Mouse (Mus musculus): ENCODE measurements around the gene Wnt3a. TPM values are rescaled to one million over a fixed set of nuclear protein-coding genes. Genes with fewer than 3 reads are reported as not detected.

Gene Wnt3a
- polyA plus RNA-seq, 1 experiment = not detected

- peaks cover 5% of the 10 kb centered on the region for H3K4me1 ChIP-seq (ENCODE audit: control insufficient read depth, insufficient read depth, low read length)
- TF ChIP-seq CTCF (IDR thresholded peaks at IDR 0.05; ENCODE audit: extremely low read depth, insufficient read depth, low read length) = no peak
- TF ChIP-seq POLR2A (IDR thresholded peaks at IDR 0.05; ENCODE audit: extremely low read depth, insufficient read depth, low read length) = no peak
- peak overlapping the region; percentile 96 for H3K27ac ChIP-seq (ENCODE audit: insufficient read depth, low read length)
- peak overlapping the region; percentile 55 for H3K4me3 ChIP-seq (ENCODE audit: insufficient read depth, low read length)
Observed at GRCm38 (mm10) chr11:59227604-59228121, 62.9 kb downstream of the Wnt3a start.

GRCm38 (mm10) chr11:59226787-59227603, 63.6 kb downstream of the Wnt3a start:
- H3K4me1 ChIP-seq (ENCODE audit: control insufficient read depth, insufficient read depth, low read length) = peaks cover 5% of the 10 kb centered on the region
- no peak for TF ChIP-seq CTCF (IDR thresholded peaks at IDR 0.05; ENCODE audit: extremely low read depth, insufficient read depth, low read length)
- no peak for TF ChIP-seq POLR2A (IDR thresholded peaks at IDR 0.05; ENCODE audit: extremely low read depth, insufficient read depth, low read length)
- H3K27ac ChIP-seq (ENCODE audit: insufficient read depth, low read length) = peak overlapping the region; percentile 96

GRCm38 (mm10) chr11:59226251-59226650, 64.3 kb downstream of the Wnt3a start:
- H3K4me1 ChIP-seq (ENCODE audit: control insufficient read depth, insufficient read depth, low read length) = peaks cover 5% of the 10 kb centered on the region
- TF ChIP-seq CTCF (IDR thresholded peaks at IDR 0.05; ENCODE audit: extremely low read depth, insufficient read depth, low read length) = no peak
- peak overlapping the region; percentile 55; the same call in 1 of the 2 replicates for H3K4me3 ChIP-seq (ENCODE audit: insufficient read depth, low read length)
- H3K27ac ChIP-seq (ENCODE audit: insufficient read depth, low read length) = no peak overlapping the region

More at GRCm38 (mm10) chr11:59226787-59227603, 63.6 kb downstream of the Wnt3a start:
- peak overlapping the region; percentile 55 for H3K4me3 ChIP-seq (ENCODE audit: insufficient read depth, low read length)

- TF ChIP-seq CTCF (IDR thresholded peaks at IDR 0.05; ENCODE audit: extremely low read depth, insufficient read depth, low read length) = no peak
- no peak for TF ChIP-seq POLR2A (IDR thresholded peaks at IDR 0.05; ENCODE audit: extremely low read depth, insufficient read depth, low read length)
- Histone ChIP-seq H3K4me1 (ENCODE audit: control insufficient read depth, insufficient read depth, low read length) (peaks cover 5% of the 10 kb centered on the region), H3K4me3 (ENCODE audit: insufficient read depth, low read length) (no peak overlapping the region), H3K27ac (ENCODE audit: insufficient read depth, low read length) (no peak overlapping the region)
Observed at GRCm38 (mm10) chr11:59225167-59225566, 65.4 kb downstream of the Wnt3a start.

GRCm38 (mm10) chr11:59224470-59224869, 66.1 kb downstream of the Wnt3a start:
- TF ChIP-seq POLR2A (IDR thresholded peaks at IDR 0.05; ENCODE audit: extremely low read depth, insufficient read depth, low read length) (no peak), CTCF (IDR thresholded peaks at IDR 0.05; ENCODE audit: extremely low read depth, insufficient read depth, low read length) (no peak)
- H3K27ac ChIP-seq (ENCODE audit: insufficient read depth, low read length) = no peak overlapping the region
- no peak overlapping the region for H3K4me3 ChIP-seq (ENCODE audit: insufficient read depth, low read length)
- H3K4me1 ChIP-seq (ENCODE audit: control insufficient read depth, insufficient read depth, low read length) = peaks cover 5% of the 10 kb centered on the region

DNA sequence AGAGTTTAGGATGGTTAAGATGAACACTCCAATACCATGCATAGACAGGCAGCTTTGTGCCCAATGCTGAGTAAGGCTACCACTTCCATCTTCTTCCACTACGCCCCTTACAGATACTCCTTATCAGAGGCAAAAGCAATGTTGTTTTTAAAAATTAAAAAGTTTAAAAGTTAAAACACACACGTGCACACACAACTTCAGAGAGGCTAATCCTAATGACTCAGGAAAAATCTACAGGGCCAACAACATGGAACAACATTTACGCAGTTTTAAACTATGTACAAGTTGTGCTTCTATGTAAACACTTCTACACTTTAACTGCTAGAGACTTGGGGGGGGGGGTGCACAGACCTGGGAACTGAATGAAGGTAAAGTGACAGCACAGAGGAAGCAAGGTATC, 66.5 kb downstream of the Wnt3a start:
- TF ChIP-seq POLR2A (IDR thresholded peaks at IDR 0.05; ENCODE audit: extremely low read depth, insufficient read depth, low read length) (no peak), CTCF (IDR thresholded peaks at IDR 0.05; ENCODE audit: extremely low read depth, insufficient read depth, low read length) (no peak)
- no peak overlapping the region for H3K4me3 ChIP-seq (ENCODE audit: insufficient read depth, low read length)
- H3K27ac ChIP-seq (ENCODE audit: insufficient read depth, low read length) = no peak overlapping the region
- H3K4me1 ChIP-seq (ENCODE audit: control insufficient read depth, insufficient read depth, low read length) = peaks cover 6% of the 10 kb centered on the region

GRCm38 (mm10) chr11:59222306-59222705, 68.2 kb downstream of the Wnt3a start:
- TF ChIP-seq POLR2A (IDR thresholded peaks at IDR 0.05; ENCODE audit: extremely low read depth, insufficient read depth, low read length) (no peak), CTCF (IDR thresholded peaks at IDR 0.05; ENCODE audit: extremely low read depth, insufficient read depth, low read length) (no peak)
- Histone ChIP-seq H3K4me1 (ENCODE audit: control insufficient read depth, insufficient read depth, low read length) (peaks cover 13% of the 10 kb centered on the region), H3K27ac (ENCODE audit: insufficient read depth, low read length) (no peak overlapping the region), H3K4me3 (ENCODE audit: insufficient read depth, low read length) (no peak overlapping the region)

GRCm38 (mm10) chr11:59221604-59222003, 68.9 kb downstream of the Wnt3a start:
- Histone ChIP-seq H3K4me1 (ENCODE audit: control insufficient read depth, insufficient read depth, low read length) (peaks cover 13% of the 10 kb centered on the region), H3K4me3 (ENCODE audit: insufficient read depth, low read length) (no peak overlapping the region), H3K27ac (ENCODE audit: insufficient read depth, low read length) (no peak overlapping the region)

DNA sequence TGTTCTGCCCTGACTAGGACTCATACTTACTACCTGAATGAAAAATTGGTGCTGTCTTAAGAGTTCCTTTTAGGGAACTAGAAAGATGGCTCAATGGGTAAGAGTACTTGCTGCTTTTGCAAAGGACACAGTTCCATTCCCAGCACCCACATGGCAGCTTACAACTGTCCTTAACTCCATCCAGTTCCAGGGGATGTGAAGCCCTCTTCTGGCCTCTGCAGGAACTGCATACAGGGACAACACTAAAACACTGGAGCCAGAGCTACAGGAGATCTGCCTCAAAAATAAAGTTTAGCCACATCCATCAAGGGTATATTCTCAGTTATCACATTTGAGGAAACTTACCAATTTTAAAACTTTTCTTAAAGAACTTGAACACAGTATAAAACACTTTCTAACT, 71.5 kb downstream of the Wnt3a start:
- TF ChIP-seq CTCF (IDR thresholded peaks at IDR 0.05; ENCODE audit: extremely low read depth, insufficient read depth, low read length) (peak; percentile 36; the same call in 1 of the 2 replicates), POLR2A (IDR thresholded peaks at IDR 0.05; ENCODE audit: extremely low read depth, insufficient read depth, low read length) (no peak)
- Histone ChIP-seq H3K4me3 (ENCODE audit: insufficient read depth, low read length) (no peak overlapping the region), H3K4me1 (ENCODE audit: control insufficient read depth, insufficient read depth, low read length) (peaks cover 10% of the 10 kb centered on the region), H3K27ac (ENCODE audit: insufficient read depth, low read length) (no peak overlapping the region)

More at GRCm38 (mm10) chr11:59221604-59222003, 68.9 kb downstream of the Wnt3a start:
- TF ChIP-seq POLR2A (IDR thresholded peaks at IDR 0.05; ENCODE audit: extremely low read depth, insufficient read depth, low read length) (no peak), CTCF (IDR thresholded peaks at IDR 0.05; ENCODE audit: extremely low read depth, insufficient read depth, low read length) (no peak)
